Mouse (Mus musculus) gastrocnemius, postnatal 4 days (tissue): Measurements from ENCODE around the gene Tnfrsf1a. TPM values are rescaled to one million over a fixed set of nuclear protein-coding genes. Genes with fewer than 3 reads are reported as not detected.

ENCODE experiments used
- DNase-seq, 2 experiments: peaks; one replicate each; pipeline ENCODE4 v3.0.0; 2021 to 2022; ENCODE audit warnings: low spot score in 2 of 2, mixed read lengths in 2 of 2
- total RNA-seq, 2 experiments: library from RNA; stranded (reverse); gene quantifications; 2 replicates each; pipeline ENCODE4 v1.2.3; 2021

Tnfrsf1a gene
- total RNA-seq, 2 experiments from 2014 or later: 59.8 to 60.1 TPM

- no peak for DNase-seq
These were observed 2.9 kb downstream of the Tnfrsf1a start for GRCm38 (mm10) chr6:125352046-125352384.

- DNase-seq: no peak
These were observed 3.6 kb downstream of the Tnfrsf1a start for GRCm38 (mm10) chr6:125352811-125353210.

GRCm38 (mm10) chr6:125353221-125353620, 4.1 kb downstream of the Tnfrsf1a start:
- DNase-seq: no peak

GRCm38 (mm10) chr6:125353655-125354054, 4.5 kb downstream of the Tnfrsf1a start:
- no peak for DNase-seq

GRCm38 (mm10) chr6:125354352-125355151, 5.4 kb downstream of the Tnfrsf1a start:
- peak in 1 of 2 experiments; percentile 57 for DNase-seq

GRCm38 (mm10) chr6:125355197-125355741, 6.1 kb downstream of the Tnfrsf1a start:
- no peak for DNase-seq

- no peak for DNase-seq
These were observed 7.1 kb downstream of the Tnfrsf1a start for GRCm38 (mm10) chr6:125356264-125356663.

- DNase-seq: no peak
These were observed 8.2 kb downstream of the Tnfrsf1a start for GRCm38 (mm10) chr6:125357334-125357733.

GRCm38 (mm10) chr6:125359999-125360398, 10.8 kb downstream of the Tnfrsf1a start:
- DNase-seq: no peak

GRCm38 (mm10) chr6:125360846-125361245, 11.7 kb downstream of the Tnfrsf1a start:
- DNase-seq: no peak

- DNase-seq: peak; percentile 49 to 64
These were observed 12.5 kb downstream of the Tnfrsf1a start for GRCm38 (mm10) chr6:125361467-125362291.

GRCm38 (mm10) chr6:125363021-125363420, 13.9 kb downstream of the Tnfrsf1a start:
- DNase-seq: no peak

- DNase-seq: no peak
These were observed 14.5 kb downstream of the Tnfrsf1a start for GRCm38 (mm10) chr6:125363451-125364242.

- DNase-seq: peak in 1 of 2 experiments; percentile 16
These were observed 15.3 kb downstream of the Tnfrsf1a start for GRCm38 (mm10) chr6:125364448-125364847.

- no peak for DNase-seq
These were observed 16.4 kb downstream of the Tnfrsf1a start for GRCm38 (mm10) chr6:125365522-125365921.

- no peak for DNase-seq
These were observed 17.0 kb downstream of the Tnfrsf1a start for GRCm38 (mm10) chr6:125366133-125366532.

- peak in 1 of 2 experiments; percentile 8 for DNase-seq
These were observed 18.7 kb downstream of the Tnfrsf1a start for GRCm38 (mm10) chr6:125367758-125368371.

- no peak for DNase-seq
These were observed 27.9 kb downstream of the Tnfrsf1a start for GRCm38 (mm10) chr6:125377042-125377441.

- DNase-seq: peak in 1 of 2 experiments; percentile 37
These were observed 28.7 kb downstream of the Tnfrsf1a start for GRCm38 (mm10) chr6:125377582-125378451.

- peak in 1 of 2 experiments; percentile 8 for DNase-seq
These were observed 29.5 kb downstream of the Tnfrsf1a start for GRCm38 (mm10) chr6:125378621-125379020.
